Mouse (Mus musculus) monocyte, adult 59 days (primary cell): ENCODE measurements around the gene Gzme. TPM values are rescaled to one million over a fixed set of nuclear protein-coding genes. Genes with fewer than 3 reads are reported as not detected.

Experiments used
- total RNA-seq, 2 experiments: library from RNA; stranded (reverse); gene quantifications; one replicate each; pipeline ENCODE4 v1.2.4; 2023

The Gzme gene
- total RNA-seq: not detected

DNA sequence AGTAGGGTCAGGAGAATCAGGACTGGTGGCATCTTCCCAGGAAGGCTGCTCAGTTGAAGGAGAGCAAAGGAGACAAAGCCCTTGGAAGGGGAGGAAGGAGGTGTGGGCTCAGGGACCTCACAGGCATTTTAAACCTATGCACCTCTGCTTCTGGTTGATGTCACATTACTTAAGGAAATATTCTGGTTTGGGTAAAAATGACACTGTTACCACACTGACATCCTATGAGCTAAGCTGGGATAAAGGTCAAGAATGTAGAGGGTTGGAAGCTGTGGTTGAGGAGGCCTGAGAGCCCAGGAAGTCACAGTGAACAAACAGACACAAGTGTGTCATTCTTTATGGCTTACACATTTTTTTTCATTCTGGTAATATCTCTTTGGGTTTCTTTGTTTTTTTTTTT lies at the start of gene Gzme:
Gzme (minus strand) TSS at position 101 of the 400 bp plus-strand sequence.

DNA sequence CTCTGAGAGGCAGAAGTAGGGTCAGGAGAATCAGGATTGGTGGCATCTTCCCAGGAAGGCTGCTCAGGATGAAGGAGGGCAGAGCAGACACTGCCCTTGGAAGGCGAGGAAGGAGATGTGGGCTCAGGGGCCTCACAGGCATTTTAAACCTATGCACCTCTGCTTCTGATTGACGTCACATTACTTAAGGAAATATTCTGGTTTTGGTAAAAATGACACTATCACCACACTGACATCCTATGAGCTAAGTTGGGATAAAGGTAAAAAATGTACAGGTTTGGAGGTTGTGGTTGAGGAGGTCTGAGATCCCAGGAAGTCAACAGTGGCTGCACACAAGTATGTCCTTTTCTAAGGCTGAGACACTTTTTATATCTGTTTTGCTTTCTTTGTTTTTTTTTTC lies 39.1 kb upstream of the Gzme start, which contains the start of gene Gzmg:
Gzmg (minus strand) TSS at position 101 of the 400 bp plus-strand sequence.

DNA sequence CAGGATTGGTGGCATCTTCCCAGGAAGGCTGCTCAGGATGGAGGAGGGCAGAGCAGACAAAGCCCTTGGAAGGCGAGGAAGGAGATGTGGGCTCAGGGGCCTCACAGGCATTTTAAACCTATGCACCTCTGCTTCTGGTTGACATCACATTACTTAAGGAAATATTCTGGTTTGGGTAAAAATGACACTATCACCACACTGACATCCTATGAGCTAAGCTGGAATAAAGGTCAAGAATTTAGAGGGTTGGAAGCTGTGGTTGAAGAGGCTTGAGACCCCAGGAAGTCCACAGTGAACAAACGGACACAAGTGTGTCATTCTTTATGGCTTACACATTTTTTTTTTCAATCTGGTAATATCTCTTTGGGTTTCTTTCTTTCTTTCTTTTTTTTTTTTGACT lies 12.1 kb upstream of the Gzme start, which contains the start of gene Gzmd:
Gzmd (minus strand) TSS at position 101 of the 400 bp plus-strand sequence.

DNA sequence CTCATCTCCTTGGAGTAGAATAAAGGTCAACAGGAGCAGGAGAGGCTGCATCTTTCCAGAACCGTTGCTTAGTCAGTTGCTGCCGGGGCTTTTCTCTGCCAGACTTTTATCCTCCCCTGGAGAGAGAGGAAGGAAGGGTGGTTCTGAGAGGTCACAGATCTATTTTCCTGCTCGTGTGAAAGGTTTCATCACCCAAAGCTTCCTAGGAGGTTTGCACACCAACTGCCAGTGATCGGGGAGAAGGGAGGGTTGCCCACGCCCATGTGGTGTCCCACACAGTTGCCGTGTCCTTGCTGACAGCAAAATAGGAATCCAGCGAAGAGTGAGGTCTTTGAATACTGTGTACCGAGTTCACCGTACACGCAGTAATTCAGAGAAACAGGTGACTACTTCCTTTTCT lies 18.0 kb downstream of the Gzme start, which contains the start of gene Ctsg:
Ctsg (minus strand) TSS at position 189 of the 400 bp plus-strand sequence.

DNA sequence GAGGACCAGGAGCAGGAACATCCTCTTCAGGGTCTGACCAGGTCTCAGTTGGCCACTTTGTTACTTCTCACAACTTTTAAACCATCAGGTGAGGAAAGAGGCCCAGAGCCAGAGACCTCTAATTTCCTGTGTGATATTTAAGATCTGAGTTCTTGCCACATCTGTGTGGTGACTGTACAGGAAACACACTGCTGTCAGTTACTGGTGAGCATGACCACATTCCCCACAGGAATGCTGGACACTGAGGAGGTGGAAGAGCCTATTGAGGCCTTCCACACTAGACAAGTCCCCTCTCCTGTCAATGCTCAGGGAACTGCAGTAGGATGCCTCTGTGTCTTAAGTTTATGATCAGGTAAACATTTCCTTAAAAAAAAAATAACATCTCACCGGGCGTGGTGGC lies 35.3 kb downstream of the Gzme start, which contains the start of gene Mcpt8:
Mcpt8 (minus strand) TSS at position 107 of the 400 bp plus-strand sequence.

Other genes with a start within 250 kb of the Gzme start
- gene Cbln3, start 236.2 kb downstream of the Gzme start, total RNA-seq: under 1 TPM in 1 of 2 experiments, not detected in 1; 0.09 TPM
- 10 to 100 TPM; 51.6 to 59.0 TPM for gene Khnyn, start 235.7 kb downstream of the Gzme start, total RNA-seq
- gene Sdr39u1, start 220.3 kb downstream of the Gzme start, total RNA-seq: under 1 TPM; 0.88 to 0.97 TPM
- not detected for gene Cma1, start 175.9 kb downstream of the Gzme start, total RNA-seq
- gene Cma2, start 169.6 kb downstream of the Gzme start, total RNA-seq: not detected
- not detected for gene Mcpt1, start 102.7 kb downstream of the Gzme start, total RNA-seq
- gene Mcpt9, start 90.1 kb downstream of the Gzme start, total RNA-seq: not detected
- under 1 TPM; 0.47 to 0.67 TPM for gene Mcpt2, start 78.6 kb downstream of the Gzme start, total RNA-seq
- gene Mcpt4, start 58.3 kb downstream of the Gzme start, total RNA-seq: not detected
- gene Mcpt8, start 35.4 kb downstream of the Gzme start, total RNA-seq: 1 to 10 TPM; 3.7 to 5.8 TPM
- 1 to 10 TPM; 2.3 to 3.0 TPM for gene Ctsg, start 18.1 kb downstream of the Gzme start, total RNA-seq
- not detected for gene Gzmd, start 12.0 kb upstream of the Gzme start, total RNA-seq
- not detected for gene Gzmg, start 39.0 kb upstream of the Gzme start, total RNA-seq
- not detected for gene Gzmn, start 54.0 kb upstream of the Gzme start, total RNA-seq
- not detected for gene Gzmf, start 90.8 kb upstream of the Gzme start, total RNA-seq
- not detected for gene Gzmc, start 114.0 kb upstream of the Gzme start, total RNA-seq
- gene Gzmb, start 141.6 kb upstream of the Gzme start, total RNA-seq: under 1 TPM in 1 of 2 experiments, not detected in 1; 0.34 TPM
- gene Atp12a, start 244.4 kb upstream of the Gzme start, total RNA-seq: not detected